Mouse (Mus musculus) G1E (cell line): Measurements from ENCODE around the gene Gm527. TPM values are rescaled to one million over a fixed set of nuclear protein-coding genes. Genes with fewer than 3 reads are reported as not detected.

Experiments
- ATAC-seq: 2 replicates; pipeline ENCODE4 v1.8.0; 2016; ENCODE audit warnings: mild to moderate bottlenecking; ENCODE audit not compliant: insufficient number of reproducible peaks, poor library complexity, low FRiP score, severe bottlenecking; ENCODE audit errors: extremely low read depth
- DNase-seq: peaks from one replicate; pipeline ENCODE4 v3.0.0; 2012; ENCODE audit warnings: low spot score
- H3K27me3 ChIP-seq: 2 replicates; pipeline ENCODE4 v1.6.1; 2012; ENCODE audit warnings: mild to moderate bottlenecking, low read length, inconsistent platforms; ENCODE audit not compliant: insufficient read depth
- H3K36me3 ChIP-seq: replicated peaks from 2 replicates; pipeline ENCODE3; 2012; ENCODE audit warnings: mild to moderate bottlenecking, inconsistent platforms
- H3K4me1 ChIP-seq: 2 replicates; pipeline ENCODE4 v1.6.1; 2012; ENCODE audit warnings: low read depth, low read length, inconsistent platforms, mixed read lengths; ENCODE audit not compliant: insufficient read depth
- H3K4me3 ChIP-seq: 2 replicates; pipeline ENCODE4 v1.5.1; 2012; ENCODE audit warnings: low read depth, mild to moderate bottlenecking, inconsistent platforms, low read length, moderate library complexity, mixed read lengths
- H3K9me3 ChIP-seq: replicated peaks from 2 replicates; pipeline ENCODE4 v1.6.1; 2012; ENCODE audit warnings: inconsistent platforms
- CTCF ChIP-seq: IDR thresholded peaks from 2 replicates; pipeline ENCODE4 v1.5.1; 2012; ENCODE audit warnings: low read depth, low read length, inconsistent platforms, mixed read lengths
- GATA1 ChIP-seq: IDR thresholded peaks from 2 replicates; pipeline ENCODE4 v1.6.1; 2012; ENCODE audit warnings: borderline replicate concordance, low read length, inconsistent platforms, mixed read lengths
- GATA2 ChIP-seq: IDR thresholded peaks from 2 replicates; pipeline ENCODE4 v1.6.1; 2012; ENCODE audit warnings: low read depth, low read length, inconsistent platforms, borderline replicate concordance
- POLR2AphosphoS5 ChIP-seq: IDR thresholded peaks from 2 replicates; pipeline ENCODE4 v1.6.1; 2012; ENCODE audit warnings: low read depth, low read length, inconsistent platforms; ENCODE audit not compliant: insufficient replicate concordance
- TAL1 ChIP-seq: conservative IDR thresholded peaks from 2 replicates; pipeline ENCODE4 v1.6.1; 2012; ENCODE audit warnings: low read depth, low read length, inconsistent platforms, mixed read lengths
- polyA plus RNA-seq: library from polyadenylated mRNA; stranded (reverse); fragments of >175 nt; gene quantifications from 2 replicates; pipeline ENCODE4 v1.2.3, GENCODE M21; 2012
- total RNA-seq, 2 experiments: library from RNA; stranded (forward) in 1 of 2; stranded (reverse) in 1 of 2; fragments of 200-1000 nt in 1 of 2; fragments of >200 nt in 1 of 2; fragmentation: Nextera tagmentation in 1 of 2; gene quantifications; 2 replicates each; pipeline ENCODE4 v1.2.3; 2014 to 2017

The Gm527 gene
- total and polyA plus RNA-seq, 3 experiments: 0.89 to 16.6 (median 7.1) TPM

DNA sequence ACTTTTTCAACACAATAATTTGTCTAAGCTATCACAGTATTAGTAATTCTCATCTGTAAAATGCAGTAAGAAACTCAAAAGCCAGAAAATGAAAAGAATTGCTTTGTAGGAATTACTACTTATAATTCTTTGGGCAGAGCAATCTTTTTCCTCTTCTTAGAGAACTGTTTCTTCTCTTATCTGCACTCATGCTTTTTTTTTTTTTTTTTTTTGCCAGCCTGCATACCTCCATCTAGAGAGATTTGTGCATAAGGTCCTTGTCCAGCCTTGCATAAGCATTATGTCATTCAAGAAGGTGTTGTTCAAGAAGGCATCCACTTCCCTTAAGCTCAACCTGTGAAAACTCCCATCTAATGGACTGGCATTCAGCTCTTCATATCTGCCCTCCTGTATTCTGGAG is 971 bp upstream of the Gm527 start:
- ATAC-seq: no peak
- Histone ChIP-seq H3K27me3 (peaks cover 17% of the 10 kb centered on the region), H3K9me3 (no peaks in the 10 kb centered on the region), H3K4me3 (no peak overlapping the region), H3K4me1 (peaks cover 16% of the 10 kb centered on the region), H3K36me3 (no peaks in the 10 kb centered on the region)
- TF ChIP-seq POLR2AphosphoS5 (no peak), GATA2 (no peak), TAL1 (no peak), GATA1 (no peak), CTCF (no peak)
- no peak for DNase-seq

GRCm38 (mm10) chr12:64937493-64937892 is 19.8 kb downstream of the Gm527 start:
- ATAC-seq (peak; percentile 66), DNase-seq (no peak)
- Histone ChIP-seq H3K27me3 (peaks cover 5% of the 10 kb centered on the region), H3K4me1 (peaks cover 4% of the 10 kb centered on the region; the same call in 1 of the 2 replicates), H3K36me3 (peaks cover 17% of the 10 kb centered on the region), H3K4me3 (no peak overlapping the region), H3K9me3 (no peaks in the 10 kb centered on the region)
- no peak for TF ChIP-seq TAL1
- TF ChIP-seq CTCF: peak; percentile 25; the same call in 1 of the 2 replicates

DNA sequence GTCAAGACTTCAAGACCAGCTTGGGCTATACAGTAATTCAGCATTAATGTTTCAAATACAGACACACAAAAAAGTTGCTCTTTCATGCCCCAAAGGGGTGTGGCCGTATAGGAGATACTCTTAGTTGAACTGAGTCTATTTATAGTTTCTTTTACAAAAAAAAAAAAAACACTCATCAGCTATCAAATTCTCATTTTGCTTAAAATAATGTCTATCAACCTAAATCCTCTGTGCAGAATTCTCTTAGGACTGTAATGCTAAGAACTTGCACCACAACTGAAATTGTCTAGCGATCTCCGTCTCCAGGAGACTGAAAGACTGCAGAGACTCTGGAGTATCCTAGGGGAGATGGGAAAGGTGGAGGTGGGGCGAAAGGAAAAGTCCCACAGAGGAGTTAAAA is 46.9 kb downstream of the Gm527 start:
- Histone ChIP-seq H3K4me3 (peak overlapping the region; percentile 91), H3K27me3 (no peaks in the 10 kb centered on the region), H3K36me3 (peaks cover 7% of the 10 kb centered on the region), H3K4me1 (peaks cover 29% of the 10 kb centered on the region), H3K9me3 (no peaks in the 10 kb centered on the region)
- TF ChIP-seq CTCF (no peak), POLR2AphosphoS5 (no peak), GATA1 (no peak), TAL1 (no peak), GATA2 (no peak)
- DNase-seq (no peak), ATAC-seq (no peak)

- Histone ChIP-seq H3K4me3 (peak within 1 kb of the TSS; percentile 91), H3K9me3 (no peaks in the 10 kb centered on the region), H3K36me3 (peaks cover 9% of the 10 kb centered on the region), H3K4me1 (peaks cover 34% of the 10 kb centered on the region), H3K27me3 (no peaks in the 10 kb centered on the region)
- peak; percentile 97 for DNase-seq
- peak; percentile 95 for ATAC-seq
- no peak for TF ChIP-seq TAL1
- TF ChIP-seq GATA2: no peak
- no peak for TF ChIP-seq GATA1
- no peak for TF ChIP-seq CTCF
- TF ChIP-seq POLR2AphosphoS5: no peak
Measured at GRCm38 (mm10) chr12:64965124-64966026, 47.7 kb downstream of the Gm527 start, which contains the start of the genes Klhl28 and Togaram1. Gene Klhl28 (minus strand): TSS chr12:64965534. Gene Togaram1 (plus strand): TSS chr12:64965804.

- peaks cover 42% of the 10 kb centered on the region for H3K4me1 ChIP-seq
- DNase-seq: peak; percentile 45
Measured at GRCm38 (mm10) chr12:64966101-64966631, 48.5 kb downstream of the Gm527 start.

GRCm38 (mm10) chr12:64966652-64967435 is 49.1 kb downstream of the Gm527 start:
- H3K36me3 ChIP-seq: peaks cover 20% of the 10 kb centered on the region
- no peak for TF ChIP-seq TAL1
- H3K9me3 ChIP-seq: no peaks in the 10 kb centered on the region
- H3K4me3 ChIP-seq: peak overlapping the region; percentile 91
- DNase-seq (peak; percentile 25), ATAC-seq (no peak)
- no peaks in the 10 kb centered on the region for H3K27me3 ChIP-seq
- peaks cover 46% of the 10 kb centered on the region for H3K4me1 ChIP-seq

More at GRCm38 (mm10) chr12:64966101-64966631, 48.5 kb downstream of the Gm527 start:
- Histone ChIP-seq H3K27me3 (no peaks in the 10 kb centered on the region), H3K4me3 (peak overlapping the region; percentile 91), H3K9me3 (no peaks in the 10 kb centered on the region), H3K36me3 (peaks cover 16% of the 10 kb centered on the region)
- TF ChIP-seq POLR2AphosphoS5 (no peak), CTCF (no peak), GATA1 (no peak), GATA2 (no peak), TAL1 (no peak)
- ATAC-seq: no peak
